In genomic region chr2:119288270-119288882, GRCm38 (mm10) we compare ENCODE assay signal across 8 mouse cellular contexts. TPM values are rescaled to one million over a fixed set of nuclear protein-coding genes. Genes with fewer than 3 reads are reported as not detected.
DNase-seq lines count a peak whose midpoint lies in the region; ATAC-seq and TF ChIP-seq lines count a peak whose summit lies in the region.

Gene Vps18 (plus strand): TSS chr2:119288740.

- H3K4me2 ChIP-seq in lung, postnatal 0 days (replicated peaks; ENCODE audit: low read depth, low read length): peak within 1 kb of the TSS; percentile 72

- peak within 1 kb of the TSS; percentile 75 for H3K9ac ChIP-seq in lung, postnatal 0 days (replicated peaks; ENCODE audit: low read depth)

- H3K4me1 ChIP-seq in hindbrain, embryonic 10.5 days (replicated peaks): peaks cover 26% of the 10 kb centered on the region
- no peaks in the 10 kb centered on the region for H3K4me1 ChIP-seq in lung, postnatal 0 days (ENCODE audit: insufficient read depth, low read depth, low read length)

- H3K9me3 ChIP-seq in hindbrain, embryonic 10.5 days: no peaks in the 10 kb centered on the region
- H3K9me3 ChIP-seq in lung, postnatal 0 days (ENCODE audit: low read length): no peaks in the 10 kb centered on the region

- under 1% methylated on average over 31 of the region's 31 CpGs for WGBS in hindbrain, embryonic 10.5 days
- under 1% methylated on average over 31 of the region's 31 CpGs for WGBS in lung, postnatal 0 days

- peak; percentile 97 for DNase-seq in MN1 (ENCODE audit: low spot score)
- peak; percentile 98 for DNase-seq in cerebellum, adult 9-10 months
- peak; percentile 98 for DNase-seq in hindbrain, embryonic 10.5 days (ENCODE audit: low spot score)
- peak; percentile 97 for DNase-seq in layer of hippocampus, adult 9-11 months
- peak; percentile 98 for DNase-seq in lung, postnatal 0 days (ENCODE audit: low spot score)
- peak; percentile 97 for DNase-seq in ovary, postnatal 14 days (ENCODE audit: low spot score)
- DNase-seq in thymus, postnatal 14 days: peak; percentile 98

- H3K4me3 ChIP-seq in hindbrain, embryonic 10.5 days: peak within 1 kb of the TSS; percentile 76
- peak within 1 kb of the TSS; percentile 63 for H3K4me3 ChIP-seq in lung, postnatal 0 days (ENCODE audit: low read depth, low read length)

- peak; percentile 43 for TF ChIP-seq EP300 in lung, postnatal 0 days (IDR thresholded peaks at IDR 0.05)

- ATAC-seq in frontal cortex, adult (ENCODE audit: low TSS enrichment): peak; percentile 94
- peak; percentile 98 for ATAC-seq in lung, postnatal 0 days

- TF ChIP-seq CTCF in lung, postnatal 0 days (IDR thresholded peaks at IDR 0.05): peak; percentile 100

- peaks cover 35% of the 10 kb centered on the region for H3K36me3 ChIP-seq in hindbrain, embryonic 10.5 days
- peaks cover 5% of the 10 kb centered on the region; the same call in 1 of the 2 replicates for H3K36me3 ChIP-seq in lung, postnatal 0 days (ENCODE audit: insufficient read depth, low read length)

- peaks cover 8% of the 10 kb centered on the region for H3K27me3 ChIP-seq in hindbrain, embryonic 10.5 days (ENCODE audit: insufficient read depth, poor library complexity, severe bottlenecking)
- H3K27me3 ChIP-seq in lung, postnatal 0 days (replicated peaks; ENCODE audit: insufficient read depth, low read length): no peaks in the 10 kb centered on the region

- peak within 1 kb of the TSS; percentile 83 for H3K27ac ChIP-seq in hindbrain, embryonic 10.5 days
- peak within 1 kb of the TSS; percentile 71 for H3K27ac ChIP-seq in lung, postnatal 0 days (ENCODE audit: low read length)

RNA-seq across cellular contexts. Expression of gene Vps18, which starts in this region (rescaled TPM):
- polyA plus RNA-seq in hindbrain, embryonic 10.5 days (2016; fragmentation: Nextera tagmentation; extraction: Ambion mirVana): 23.1 and 26.7 TPM in 2 replicates
- 11.1 and 11.4 TPM in 2 replicates for polyA plus RNA-seq in lung, postnatal 0 days (2015; fragmentation: Nextera tagmentation; extraction: Ambion mirVana)

Comparison
In these comparisons a context has a peak if more than half of its experiments do, and no peak if none do; other contexts are left out.
1. Peak in every context shown above with its lines: DNase-seq, ATAC-seq, H3K4me3 ChIP-seq and H3K27ac ChIP-seq.